ENCODE assay signal across 24 mouse cellular contexts in genomic region chr2:92943406-92943805, GRCm38 (mm10). TPM values are rescaled to one million over a fixed set of nuclear protein-coding genes. Genes with fewer than 3 reads are reported as not detected.
DNase-seq lines count a peak whose midpoint lies in the region; ATAC-seq and TF ChIP-seq lines count a peak whose summit lies in the region.
"Had no signal": no experiment of that assay in that cellular context is flagged by ENCODE, and none has a peak within 500 bp of the region (broad histone marks: within the 10 kb centered on the region; RNA-seq: fewer than 3 reads in every experiment).

No protein-coding gene starts in this region.

- no peaks in the 10 kb centered on the region for H3K36me3 ChIP-seq in liver, adult 2 months (ENCODE audit: control insufficient read depth, insufficient read depth, low read length)
- no peaks in the 10 kb centered on the region for H3K36me3 ChIP-seq in liver, postnatal 0 days (replicated peaks; ENCODE audit: insufficient read depth, low read length)
- H3K36me3 ChIP-seq: forebrain, embryonic 10.5 days; heart, embryonic 15.5 days; limb, embryonic 10.5 days had no signal

- ATAC-seq in liver, postnatal 0 days, result no peak
- ATAC-seq: forebrain, embryonic 16.5 days; inflammation-experienced regulatory T-cells, adult 6 months; lung, postnatal 0 days; midbrain, embryonic 16.5 days had no signal

- TF ChIP-seq CTCF in liver, adult 2 months (IDR thresholded peaks at IDR 0.05; ENCODE audit: low read depth, low read length), result no peak
- TF ChIP-seq CTCF in liver, postnatal 0 days (IDR thresholded peaks at IDR 0.05; ENCODE audit: low read depth), result no peak

- H3K27me3 ChIP-seq in liver, adult 2 months (ENCODE audit: control insufficient read depth, insufficient read depth, low read length), result no peaks in the 10 kb centered on the region
- H3K27me3 ChIP-seq in liver, postnatal 0 days (ENCODE audit: insufficient read depth, low read length), result 0 out of 2 replicates have a peak, but pooled peaks cover 3% of the 10 kb centered on the region

- no peaks in the 10 kb centered on the region for H3K9me3 ChIP-seq in liver, postnatal 0 days (ENCODE audit: low read length)
- H3K9me3 ChIP-seq: forebrain, embryonic 10.5 days; heart, embryonic 15.5 days; limb, embryonic 10.5 days had no signal

- no peaks in the 10 kb centered on the region for H3K4me1 ChIP-seq in liver, adult 2 months (ENCODE audit: control insufficient read depth, insufficient read depth, low read length)
- H3K4me1 ChIP-seq in liver, postnatal 0 days (ENCODE audit: insufficient read depth), result no peaks in the 10 kb centered on the region

- 30% methylated on average over 3 of the region's 3 CpGs for WGBS in liver, adult 2 months
- 76% methylated on average over 3 of the region's 3 CpGs for WGBS in liver, postnatal 0 days (ENCODE audit: insufficient replicate concordance)

- no peak overlapping the region for H3K9ac ChIP-seq in liver, adult 2 months (ENCODE audit: low read depth, low read length)
- H3K9ac ChIP-seq in liver, postnatal 0 days (replicated peaks), result no peak overlapping the region
- H3K9ac ChIP-seq: heart, embryonic 15.5 days; hindbrain, embryonic 14.5 days had no signal

- no peak overlapping the region for H3K27ac ChIP-seq in liver, adult 2 months (replicated peaks; ENCODE audit: insufficient read depth, low read depth, low read length)
- H3K27ac ChIP-seq in liver, postnatal 0 days (ENCODE audit: low read depth), result no peak overlapping the region
- H3K27ac ChIP-seq: forebrain, embryonic 10.5 days; heart, embryonic 15.5 days; hindbrain, embryonic 14.5 days; left cerebral cortex, adult 2 months; limb, embryonic 10.5 days; macrophage had no signal

- H3K4me2 ChIP-seq in liver, postnatal 0 days (ENCODE audit: low read depth, low read length), result no peak overlapping the region
- H3K4me2 ChIP-seq: heart, embryonic 15.5 days; hindbrain, embryonic 14.5 days had no signal

- no peak for TF ChIP-seq POLR2A in liver, adult 2 months (IDR thresholded peaks at IDR 0.05; ENCODE audit: extremely low read depth, insufficient read depth, low read length)

- TF ChIP-seq EP300 in liver, postnatal 0 days (IDR thresholded peaks at IDR 0.05; ENCODE audit: low read depth), result no peak

- H3K79me2 ChIP-seq in liver, adult 2 months (ENCODE audit: control insufficient read depth, insufficient read depth, low read length), result no peaks in the 10 kb centered on the region

- peak; percentile 46 for DNase-seq in cerebellum, adult 9-11 months
- no peak for DNase-seq in cerebellum, adult 8-10 months
- peak; percentile 37 for DNase-seq in liver, adult 2 months (ENCODE audit: extremely low read depth, low read depth, low spot score)
- no peak for DNase-seq in liver, postnatal 0 days
- DNase-seq in heart, adult 9 months (ENCODE audit: low spot score in 2 of 2), result peak; percentile 23 to 58
- DNase-seq in testis, postnatal 14 days (ENCODE audit: low spot score), result no peak
- DNase-seq in ovary, adult 18-20 months (ENCODE audit: low spot score), result no peak
- DNase-seq in urinary bladder, postnatal 4 days (ENCODE audit: low spot score in 2 of 2), result no peak
- DNase-seq: gastrocnemius, postnatal 25 days; kidney, adult 18-20 months; kidney, postnatal 10 days; liver; right cerebral cortex, adult 18-20 months; thymus, adult 2 months had no signal

- no peak overlapping the region for H3K4me3 ChIP-seq in liver, adult 2 months (ENCODE audit: insufficient read depth, low read depth, low read length)
- no peak overlapping the region for H3K4me3 ChIP-seq in liver, postnatal 0 days (ENCODE audit: low read depth, low read length)
- H3K4me3 ChIP-seq: forebrain, embryonic 10.5 days; heart, embryonic 15.5 days; left cerebral cortex, adult 2 months; limb, embryonic 10.5 days had no signal

RNA-seq across cellular contexts. Expression of gene Syt13, which starts 28.5 kb away (rescaled TPM):
- 0.07 TPM in 1 of 2 replicates, not detected in the other for total RNA-seq in liver, adult 2 months (2014; rRNA removed)
- polyA plus RNA-seq in liver, adult 2 months (2012; rRNA removed), result 0.02 TPM in 1 of 2 replicates, not detected in the other
- 0.06 and 0.19 TPM in 2 replicates for polyA plus RNA-seq in liver, postnatal 0 days (2015; fragmentation: Nextera tagmentation; extraction: Ambion mirVana)
- polyA plus RNA-seq: inflammation-experienced regulatory T-cells, adult 6 months had no signal

Comparison
In these comparisons a context has a peak if more than half of its experiments do, and no peak if none do; other contexts are left out.
1. DNase-seq: peak in cerebellum, adult 9-11 months (single experiment), liver, adult 2 months (single experiment) and heart, adult 9 months (2 of 2); none in cerebellum, adult 8-10 months (single experiment), liver, postnatal 0 days (single experiment), testis, postnatal 14 days (single experiment), ovary, adult 18-20 months (single experiment) and urinary bladder, postnatal 4 days (0 of 2).